Mouse (Mus musculus) layer of hippocampus, postnatal 14 days (tissue): ENCODE data around the gene Tmem208. TPM values are rescaled to one million over a fixed set of nuclear protein-coding genes. Genes with fewer than 3 reads are reported as not detected.

Experiments used
- DNase-seq, 2 experiments: peaks; one replicate each; pipeline ENCODE4 v3.0.0; 2021 to 2022; ENCODE audit warnings: low spot score in 2 of 2, mixed read lengths in 1 of 2
- total RNA-seq, 2 experiments: library from RNA; stranded (reverse); gene quantifications; 2 replicates each; pipeline ENCODE4 v1.2.3; 2021

Gene Tmem208
- total RNA-seq, 2 experiments from 2014 or later: 41.3 to 45.8 TPM

DNA sequence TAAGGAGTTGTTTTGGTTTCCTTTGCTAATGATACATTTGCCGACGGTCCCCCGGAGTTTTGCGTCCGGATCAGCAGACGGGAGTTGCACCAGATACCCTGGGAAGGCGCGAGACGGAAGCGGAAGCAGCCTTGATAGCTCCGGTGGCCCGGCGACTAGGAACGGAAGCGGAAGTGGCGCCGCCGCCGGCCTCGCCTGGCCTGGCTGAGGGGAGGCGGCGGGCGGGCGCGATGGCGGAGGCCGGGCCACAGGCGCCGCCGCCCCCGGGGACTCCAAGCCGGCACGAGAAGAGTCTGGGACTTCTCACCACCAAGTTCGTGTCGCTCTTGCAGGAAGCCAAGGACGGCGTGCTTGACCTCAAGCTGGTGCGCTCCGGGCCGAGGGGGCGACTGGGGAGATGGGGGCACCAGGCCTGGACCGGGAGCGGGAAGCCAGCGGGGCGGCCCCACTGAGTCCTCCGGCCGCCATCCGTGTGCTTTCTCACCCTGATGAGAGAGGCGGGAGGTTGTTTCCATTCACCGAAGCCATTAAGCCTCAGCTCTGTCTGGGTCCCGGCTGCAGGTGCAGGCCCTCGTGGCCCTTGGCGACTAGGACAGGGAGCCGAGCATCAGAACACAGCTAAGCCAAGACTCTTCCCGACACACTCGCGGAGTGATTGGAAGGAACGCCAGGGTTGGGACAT lies 28.5 kb upstream of the Tmem208 start, which contains the start of gene E2f4:
E2f4 (plus strand) TSS at position 153 of the 682 bp plus-strand sequence.
- DNase-seq: peak; percentile 88 to 94

DNA sequence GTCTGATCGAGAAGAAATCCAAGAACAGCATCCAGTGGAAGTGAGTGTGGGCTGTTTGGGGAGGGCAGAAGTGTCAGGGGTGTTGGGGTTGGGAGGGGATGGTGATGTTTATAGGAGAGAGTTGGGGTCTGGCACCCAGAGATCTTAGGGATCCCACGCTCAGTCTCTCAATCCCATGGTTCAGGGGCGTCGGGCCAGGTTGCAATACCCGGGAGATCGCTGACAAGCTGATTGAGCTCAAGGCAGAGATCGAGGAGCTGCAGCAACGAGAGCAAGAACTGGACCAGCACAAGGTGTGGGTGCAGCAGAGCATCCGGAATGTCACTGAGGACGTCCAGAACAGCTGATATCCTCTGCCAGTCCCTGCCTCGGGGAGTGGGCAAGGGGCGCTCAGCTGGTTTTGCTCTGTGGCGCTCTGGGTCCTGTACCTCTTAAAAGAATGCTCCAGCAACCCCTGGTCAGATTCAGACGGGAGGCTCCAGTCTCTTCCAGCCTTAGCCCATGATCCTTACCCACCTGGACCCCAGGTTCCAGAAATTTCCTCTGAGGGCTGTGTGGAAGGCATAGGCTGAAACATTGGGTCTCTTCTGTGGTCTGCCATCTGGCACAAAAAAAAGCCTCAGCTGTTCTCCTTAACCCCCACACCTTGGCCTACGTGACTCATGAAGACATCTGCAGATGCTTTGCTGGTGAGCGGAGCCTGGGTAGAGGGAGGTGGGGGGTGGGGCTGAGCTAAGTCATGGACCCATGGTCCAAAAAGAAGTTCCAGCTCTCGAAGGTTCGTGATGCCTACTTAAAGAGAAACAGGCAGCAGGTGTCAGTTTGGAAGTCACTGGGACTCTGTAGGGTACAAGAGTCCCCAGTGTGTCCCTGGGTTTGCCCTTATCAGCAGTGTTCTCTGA lies 27.6 kb upstream of the Tmem208 start:
- no peak for DNase-seq

DNA sequence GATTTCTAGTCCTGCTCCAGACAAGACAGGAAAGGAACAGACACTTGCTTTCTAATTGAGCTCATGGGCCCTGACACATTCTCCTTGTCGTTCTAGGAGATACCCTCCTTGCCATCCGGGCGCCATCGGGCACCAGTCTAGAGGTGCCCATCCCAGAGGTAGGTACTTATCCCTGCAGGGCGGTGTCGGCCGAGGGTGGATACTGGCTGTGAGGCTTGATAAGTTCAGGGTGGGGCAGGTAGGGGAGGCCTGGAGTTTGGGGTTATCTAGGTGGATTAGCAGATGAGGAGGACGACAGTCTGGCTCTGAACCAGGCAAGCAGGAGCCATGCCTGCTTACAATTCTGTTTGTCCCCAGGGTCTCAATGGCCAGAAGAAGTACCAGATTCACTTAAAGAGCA lies 26.2 kb upstream of the Tmem208 start:
- DNase-seq: no peak

- no peak for DNase-seq
Measured at GRCm38 (mm10) chr8:105303396-105303795, 22.8 kb upstream of the Tmem208 start.

- DNase-seq: no peak
Measured at GRCm38 (mm10) chr8:105303874-105304273, 22.3 kb upstream of the Tmem208 start.

DNA sequence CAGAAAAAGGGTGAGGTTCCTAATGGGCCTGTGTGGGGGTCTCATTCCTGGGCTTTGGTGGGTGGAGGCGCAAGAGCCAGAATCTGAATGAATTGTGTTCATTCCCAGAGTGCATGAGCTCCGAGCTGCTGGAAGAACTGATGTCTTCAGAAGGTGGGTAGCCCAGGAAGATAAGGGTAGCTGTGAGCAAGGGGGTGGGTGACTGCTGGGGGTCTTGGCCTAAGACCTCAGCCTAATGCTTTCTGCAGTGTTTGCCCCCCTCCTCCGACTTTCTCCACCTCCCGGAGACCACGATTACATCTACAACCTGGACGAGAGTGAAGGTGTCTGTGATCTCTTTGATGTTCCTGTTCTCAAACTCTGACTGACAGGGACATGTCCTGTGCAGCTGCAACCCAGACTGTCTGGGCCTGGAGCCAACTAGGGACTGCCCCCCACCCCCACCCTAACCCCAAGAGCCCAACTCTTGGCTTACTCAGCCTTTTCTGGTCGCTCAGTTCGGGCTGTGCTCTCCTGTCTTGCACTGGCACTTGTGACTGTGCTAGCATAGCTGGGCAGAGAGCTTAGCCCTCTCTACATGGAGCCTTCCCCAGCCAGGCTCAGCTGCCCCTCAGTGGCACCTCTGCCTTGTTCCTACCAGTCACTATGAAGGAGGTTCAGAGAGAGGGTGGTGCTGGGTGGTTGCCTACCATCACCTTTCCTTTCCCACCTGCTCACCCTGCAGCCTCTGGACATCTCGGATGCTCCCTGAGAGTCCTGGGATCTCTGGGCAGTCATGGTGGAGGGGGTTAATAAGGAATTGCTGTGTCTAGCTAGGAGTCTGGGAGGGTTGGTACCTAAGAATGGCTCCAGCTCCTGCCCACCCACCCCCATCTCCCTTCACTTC lies 21.6 kb upstream of the Tmem208 start:
- no peak for DNase-seq

DNA sequence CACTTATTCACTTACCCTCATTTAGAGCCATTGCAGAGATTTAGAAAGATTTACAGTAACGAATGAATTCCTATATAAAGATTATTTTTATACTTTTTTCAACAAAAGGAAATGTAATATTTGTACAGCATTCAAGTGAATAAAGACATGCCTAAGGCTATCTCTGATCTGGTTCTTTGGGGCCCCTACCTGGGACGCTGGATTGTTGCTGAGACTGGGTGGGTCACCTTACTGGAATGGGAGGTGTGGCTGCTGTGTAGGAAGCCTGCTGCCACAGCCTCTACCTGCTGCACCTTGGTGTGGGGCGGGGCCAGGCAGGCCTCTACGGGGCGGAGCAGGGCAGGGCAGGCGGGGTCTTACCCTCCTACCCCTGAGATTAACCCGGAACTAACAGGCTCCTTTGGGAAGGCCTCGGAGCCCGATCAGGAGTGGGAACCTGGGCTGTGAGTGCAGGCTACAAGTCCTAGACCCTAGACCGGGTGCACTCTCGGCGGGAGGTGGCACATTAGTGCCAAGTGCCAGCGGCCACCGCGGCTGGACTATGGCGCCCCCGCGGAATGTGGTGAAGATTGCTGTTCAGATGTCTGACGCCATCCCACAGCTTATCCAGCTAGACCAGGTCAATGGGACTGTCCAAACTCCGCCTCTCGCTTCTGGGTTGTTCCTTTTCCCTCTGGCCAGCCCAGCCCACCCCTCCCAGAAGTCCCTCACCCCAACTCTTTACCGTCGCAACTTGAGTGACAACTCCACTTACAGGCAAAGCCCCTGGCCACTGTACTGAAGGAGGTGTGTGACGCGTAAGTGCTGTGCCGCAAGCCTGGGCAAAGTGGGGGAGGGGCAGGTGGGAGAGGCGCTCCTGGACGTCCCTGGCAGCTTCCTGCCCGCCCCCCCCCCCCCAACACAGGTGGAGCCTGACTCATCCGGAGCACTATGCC lies 20.7 kb upstream of the Tmem208 start, which contains the start of gene Elmo3:
Elmo3 (plus strand) TSS at position 391 of the 935 bp plus-strand sequence.
- peak in 1 of 2 experiments; percentile 55 for DNase-seq

GRCm38 (mm10) chr8:105306146-105306691 lies 19.9 kb upstream of the Tmem208 start:
- DNase-seq: no peak

DNA sequence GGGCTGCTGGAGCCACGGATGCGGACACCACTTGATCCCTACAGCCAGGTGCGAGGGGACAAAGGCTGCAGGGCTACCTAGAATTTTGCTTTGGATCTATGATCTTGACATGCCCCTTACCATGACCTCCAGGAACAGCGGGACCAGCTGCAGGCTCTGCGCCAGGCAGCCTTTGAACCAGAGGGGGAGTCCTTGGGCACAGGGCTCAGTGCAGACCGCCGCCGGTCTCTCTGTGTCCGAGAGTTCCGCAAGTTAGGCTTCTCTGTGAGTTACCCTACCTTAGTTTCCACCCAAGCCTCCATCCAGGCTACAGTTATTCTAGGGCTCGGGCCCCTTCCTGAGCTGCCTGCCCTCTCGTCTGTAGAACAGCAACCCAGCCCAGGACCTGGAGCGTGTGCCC lies 18.5 kb upstream of the Tmem208 start:
- DNase-seq: no peak

- DNase-seq: no peak
Measured at GRCm38 (mm10) chr8:105308428-105308827, 17.7 kb upstream of the Tmem208 start.

GRCm38 (mm10) chr8:105309142-105309847 lies 16.9 kb upstream of the Tmem208 start:
- DNase-seq: no peak

DNA sequence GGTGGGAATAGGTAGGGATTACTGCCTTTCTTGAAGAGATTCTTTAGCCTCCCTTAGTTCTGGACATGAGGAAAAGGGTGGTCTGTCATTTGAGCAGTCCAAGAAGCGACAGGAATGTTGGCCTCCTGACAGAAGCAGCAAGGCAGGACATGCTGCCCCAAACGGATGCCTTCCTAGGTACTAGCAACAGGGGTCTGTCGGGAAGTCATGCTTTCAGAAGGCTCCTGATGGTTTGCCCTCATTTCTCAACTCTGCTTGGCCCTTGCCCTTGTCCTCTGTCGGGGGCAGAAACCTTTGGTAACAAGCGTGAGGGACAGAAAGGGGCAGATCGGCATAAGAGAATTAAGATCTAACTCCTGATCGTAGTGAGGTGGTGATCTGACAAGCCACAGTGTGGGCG lies 16.0 kb upstream of the Tmem208 start:
- no peak for DNase-seq

DNA sequence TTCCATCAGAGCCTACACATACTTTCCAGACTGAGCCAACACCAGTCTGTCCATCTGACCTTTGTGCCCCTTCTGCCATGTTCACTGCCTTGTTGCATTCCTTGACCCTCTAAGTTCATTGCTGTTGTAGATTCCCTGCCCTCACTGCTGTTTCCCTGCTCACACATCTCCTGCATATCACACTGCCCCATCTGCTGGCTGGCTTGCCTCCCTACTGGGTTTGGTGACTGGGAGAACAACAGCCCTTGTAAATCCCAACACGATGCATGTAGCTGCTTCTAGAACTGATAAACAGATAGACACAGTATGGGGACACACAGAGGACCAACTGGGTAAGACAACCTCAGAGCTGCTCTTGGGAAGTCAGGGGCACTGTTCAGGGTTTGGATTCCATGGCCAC lies 14.4 kb upstream of the Tmem208 start:
- no peak for DNase-seq

DNA sequence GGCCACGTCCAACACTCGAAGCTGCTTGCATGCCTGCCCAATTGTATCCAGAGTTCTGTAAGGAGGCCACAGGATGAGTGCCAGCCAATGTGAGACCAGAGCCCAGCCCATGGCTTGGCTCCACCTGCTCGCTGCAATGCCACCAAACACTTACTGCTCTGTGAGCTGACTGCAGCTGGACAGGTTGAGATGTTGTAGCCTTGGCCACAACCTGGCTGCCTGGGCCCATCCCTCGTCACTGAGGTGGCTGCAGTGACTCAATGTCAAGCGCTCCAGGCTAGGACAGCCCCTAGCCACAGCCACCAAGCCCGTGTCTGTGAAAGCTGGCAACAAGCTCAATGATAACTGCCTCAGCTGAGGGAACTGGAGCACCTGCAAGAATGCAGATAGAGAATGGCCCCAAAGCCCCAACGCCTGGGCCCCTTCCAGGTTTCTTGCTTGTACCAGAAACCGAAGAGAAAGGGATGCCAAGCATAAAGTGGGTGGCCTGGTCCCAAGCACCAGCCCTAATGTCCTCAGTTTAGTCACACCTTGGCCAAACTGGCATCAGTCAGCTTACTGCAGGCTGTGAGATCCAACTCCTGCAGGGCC lies 13.2 kb upstream of the Tmem208 start:
- no peak for DNase-seq

GRCm38 (mm10) chr8:105313622-105314402 lies 12.3 kb upstream of the Tmem208 start:
- DNase-seq: no peak

- DNase-seq: no peak
Measured at GRCm38 (mm10) chr8:105315073-105315769, 10.9 kb upstream of the Tmem208 start.

- DNase-seq: no peak
Measured at GRCm38 (mm10) chr8:105317941-105318340, 8.2 kb upstream of the Tmem208 start.
